Mouse (Mus musculus): Measurements from ENCODE around the gene Bud13.

Bud13 gene

DNA sequence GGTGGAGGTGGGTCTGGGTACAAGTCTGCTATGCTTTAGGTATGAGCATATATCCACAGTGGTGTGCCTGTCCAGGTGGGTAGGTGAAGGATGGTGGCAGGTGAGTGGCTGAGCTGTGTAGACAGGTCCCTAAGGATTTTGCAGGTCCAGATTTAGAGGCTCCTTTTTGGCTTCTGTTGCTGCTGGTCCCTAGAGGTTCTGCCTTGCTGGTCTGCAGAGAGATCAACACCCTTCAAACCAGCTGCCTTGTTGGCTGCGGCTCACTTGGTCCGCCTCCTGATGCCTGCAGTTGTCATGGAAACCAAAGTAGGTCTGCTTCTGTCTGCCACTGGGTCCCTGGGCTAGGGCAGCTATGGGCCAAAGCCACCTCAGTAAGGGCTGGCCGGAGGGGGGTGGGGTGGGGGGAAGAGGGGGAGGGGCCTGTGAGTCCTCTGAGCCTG, 55.1 kb downstream of the Bud13 start:
- no peak for DNase-seq (ENCODE audit: low spot score)

DNA sequence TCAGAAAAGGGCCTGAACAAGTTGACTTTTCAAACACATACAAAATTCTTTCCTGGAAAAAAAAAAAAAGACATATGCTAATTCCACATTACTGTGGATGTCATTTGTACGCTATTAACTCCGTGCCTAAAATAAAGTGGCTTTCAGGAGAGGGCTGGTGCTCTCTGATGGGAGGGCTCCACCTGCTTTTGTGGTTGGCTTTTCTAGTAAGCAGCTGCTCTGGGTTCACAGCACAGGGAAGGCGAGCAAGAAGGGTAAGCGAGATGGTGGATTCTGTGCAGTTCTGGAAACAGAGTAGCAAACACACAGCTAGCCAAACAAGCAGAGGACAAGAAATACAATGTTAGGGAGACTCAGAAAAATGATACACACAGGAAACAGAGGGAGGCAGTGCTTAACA, 55.6 kb downstream of the Bud13 start:
- peak; percentile 73 for DNase-seq (ENCODE audit: low spot score)

DNA sequence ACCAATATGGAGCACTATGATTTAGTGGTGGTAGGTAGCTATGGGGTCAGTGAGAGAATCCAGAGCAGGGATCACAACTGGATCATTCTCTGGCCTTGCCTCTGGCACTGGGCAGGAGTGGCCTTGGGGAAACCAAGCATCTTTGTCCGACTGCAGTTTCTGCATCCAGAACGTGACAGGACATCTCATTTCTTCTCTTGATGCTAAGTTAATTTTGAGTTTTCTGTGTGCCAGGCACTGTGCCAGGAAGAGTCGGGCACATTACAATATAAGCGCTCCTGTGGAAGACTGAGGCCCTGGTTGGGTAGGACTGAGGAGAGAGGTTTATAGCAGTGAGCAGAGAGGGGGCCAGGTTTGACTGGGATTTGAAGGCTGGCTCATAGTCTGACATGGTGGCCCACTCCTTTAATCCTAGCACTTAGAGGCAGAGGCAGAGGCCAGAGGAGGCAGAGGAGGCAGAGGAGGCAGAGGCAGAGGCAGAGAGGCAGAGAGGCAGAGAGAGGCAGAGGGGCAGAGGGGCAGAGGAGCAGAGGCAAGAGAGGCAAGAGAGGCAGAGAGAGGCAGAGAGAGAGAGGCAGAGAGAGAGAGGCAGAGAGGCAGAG, 56.3 kb downstream of the Bud13 start:
- DNase-seq (ENCODE audit: low spot score): no peak

DNA sequence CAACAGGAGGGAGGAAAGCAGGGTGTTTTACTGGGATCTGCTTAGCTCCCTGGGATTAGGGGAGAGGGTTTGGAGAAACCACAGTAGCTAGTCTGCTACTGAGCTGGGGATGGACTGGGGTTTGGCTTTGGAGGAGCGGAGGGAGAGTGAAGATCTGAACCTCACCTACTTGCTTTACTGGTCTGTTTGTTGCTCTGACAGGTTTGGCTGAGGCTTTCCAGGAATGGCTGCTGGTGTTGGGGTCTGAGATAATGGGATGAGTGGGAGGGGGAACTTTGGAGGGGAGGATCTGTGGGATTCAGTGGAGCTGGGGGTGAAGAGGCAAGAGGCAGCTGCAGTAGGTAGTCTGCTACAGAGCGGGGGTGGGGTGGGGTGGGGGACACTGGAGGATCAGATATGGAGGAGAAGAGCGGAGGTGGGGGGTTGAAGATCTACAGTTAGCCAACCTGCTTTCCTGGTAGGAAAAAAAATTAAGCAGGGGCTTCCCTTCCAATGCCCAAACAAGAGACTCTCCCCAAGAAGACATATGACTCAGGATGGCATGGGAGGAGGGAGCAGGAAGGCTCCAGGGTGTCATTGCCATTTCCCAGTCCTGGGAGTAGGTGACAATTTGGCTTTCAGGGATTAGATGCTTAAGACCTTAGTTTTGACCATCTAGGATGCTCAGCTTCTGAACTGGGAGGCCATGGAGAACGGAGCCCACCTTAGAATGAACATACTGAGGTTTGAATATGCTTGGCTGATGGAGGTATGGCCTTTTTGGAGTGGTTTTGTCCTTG, 63.3 kb downstream of the Bud13 start:
- DNase-seq (ENCODE audit: low spot score): no peak

Data from testis, postnatal 14 days (tissue).